In the genomic region with DNA sequence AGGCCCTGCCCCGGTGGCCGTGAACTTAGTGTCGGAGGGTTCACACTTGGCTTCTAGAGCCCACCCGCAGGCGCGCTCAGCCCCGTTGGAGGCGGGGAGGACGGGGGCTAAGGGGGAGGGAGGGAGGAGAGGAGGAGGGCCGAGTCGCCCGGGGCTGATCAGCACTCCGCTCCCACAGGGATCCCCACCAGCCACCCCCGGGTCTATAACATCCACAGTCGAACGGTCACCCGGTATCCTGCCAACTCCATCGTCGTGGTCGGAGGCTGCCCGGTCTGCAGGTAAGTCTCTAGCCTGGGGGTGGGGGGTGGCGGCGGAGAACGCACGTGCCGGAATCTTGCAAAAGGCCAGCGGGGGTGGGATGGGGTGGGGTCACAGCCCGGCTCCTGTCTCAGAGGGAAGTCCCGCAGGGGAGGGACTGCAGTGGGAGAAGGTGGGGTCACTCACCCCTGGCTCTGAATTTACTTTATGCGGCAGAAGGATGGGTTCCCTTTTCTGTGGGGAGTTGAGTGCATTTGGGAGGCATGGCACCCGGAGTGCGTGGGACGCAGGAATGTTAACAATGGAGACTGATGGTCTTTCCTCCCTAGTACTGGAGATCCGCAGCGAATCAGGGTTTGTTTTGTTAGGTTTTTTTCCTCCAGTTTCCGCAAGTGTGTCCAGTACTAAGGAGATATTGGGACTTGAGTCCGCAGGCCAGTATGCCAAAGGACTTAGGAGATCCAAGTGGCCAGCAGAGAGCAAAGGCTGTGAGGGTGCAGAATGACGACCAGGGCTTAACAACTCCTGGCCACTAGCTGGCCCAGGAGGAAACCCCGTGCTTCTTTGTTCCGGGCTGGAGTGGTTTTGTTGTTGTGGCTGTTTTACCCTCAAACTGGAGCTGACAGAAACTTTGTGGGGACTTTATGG, we compare ENCODE assay signal across 8 mouse cellular contexts. TPM values are rescaled to one million over a fixed set of nuclear protein-coding genes. Genes with fewer than 3 reads are reported as not detected.
DNase-seq lines count a peak whose midpoint lies in the region; ATAC-seq and TF ChIP-seq lines count a peak whose summit lies in the region.

No protein-coding gene starts in this region.

- H3K4me2 ChIP-seq in forebrain, embryonic 14.5 days (ENCODE audit: low read length), result peak overlapping the region; percentile 74

- peaks cover 0 to 31% of the 10 kb centered on the region in 2 experiments; a peak in 2 of 4 replicates for H3K4me1 ChIP-seq in ES-E14 (ENCODE audit: control insufficient read depth in 2 of 2, insufficient read depth in 2 of 2, low read length in 2 of 2, poor library complexity in 1 of 2)
- peaks cover 38% of the 10 kb centered on the region for H3K4me1 ChIP-seq in brown adipose tissue, adult 24 weeks (ENCODE audit: control insufficient read depth, insufficient read depth, insufficient read length, low read length)
- H3K4me1 ChIP-seq in forebrain, embryonic 14.5 days (ENCODE audit: control insufficient read depth, insufficient read depth, low read length), result peaks cover 28% of the 10 kb centered on the region

- peaks cover 29% of the 10 kb centered on the region for H3K36me3 ChIP-seq in ES-E14 (ENCODE audit: control insufficient read depth, insufficient read depth, low read length, poor library complexity, severe bottlenecking)
- peaks cover 28% of the 10 kb centered on the region for H3K36me3 ChIP-seq in forebrain, embryonic 14.5 days (ENCODE audit: control insufficient read depth, insufficient read depth, low read length)

- 0% methylated on average over 33 of the region's 40 CpGs for WGBS in forebrain, embryonic 14.5 days

- DNase-seq in ES-E14 (ENCODE audit: low read depth, low spot score), result no peak
- DNase-seq in forebrain, embryonic 14.5 days (ENCODE audit: low spot score), result peak; percentile 65
- DNase-seq in heart, postnatal 4 days, result peak; percentile 70
- peak; percentile 53 to 54 for DNase-seq in layer of hippocampus, postnatal 10 days (ENCODE audit: low spot score in 2 of 2)
- peak; percentile 67 to 72 for DNase-seq in lung, postnatal 4 days
- DNase-seq in retina, adult 2 months (ENCODE audit: low read depth, low spot score), result peak; percentile 16
- DNase-seq in thymus, postnatal 36 days, result peak; percentile 40 to 52

- ATAC-seq in forebrain, embryonic 14.5 days, result peak; percentile 73

- in situ Hi-C loops in ES-E14 (cut with MboI; ENCODE audit: low sequenced_read_pairs in 2 of 2, unreplicated experiment in 2 of 2), result no loop called here

- no peaks in the 10 kb centered on the region for H3K9me3 ChIP-seq in ES-E14 (ENCODE audit: control insufficient read depth, insufficient read depth, low read depth, low read length)
- H3K9me3 ChIP-seq in forebrain, embryonic 14.5 days (replicated peaks; ENCODE audit: control insufficient read depth, low read length), result no peaks in the 10 kb centered on the region

- H3K9ac ChIP-seq in ES-E14 (ENCODE audit: insufficient read depth, low read depth, low read length, poor library complexity, severe bottlenecking), result peak overlapping the region; percentile 96
- peak overlapping the region; percentile 86 for H3K9ac ChIP-seq in forebrain, embryonic 14.5 days (ENCODE audit: low read length)

- H3K27ac ChIP-seq in ES-E14 (ENCODE audit: insufficient read depth, low read depth, low read length, poor library complexity, severe bottlenecking), result peak overlapping the region; percentile 77
- peak overlapping the region; percentile 89 for H3K27ac ChIP-seq in brown adipose tissue, adult 24 weeks (replicated peaks; ENCODE audit: low read depth, low read length)
- peak overlapping the region; percentile 83 for H3K27ac ChIP-seq in forebrain, embryonic 14.5 days (ENCODE audit: low read depth, low read length)

- H3K27me3 ChIP-seq in forebrain, embryonic 14.5 days (replicated peaks; ENCODE audit: control insufficient read depth, insufficient read depth, low read length), result no peaks in the 10 kb centered on the region

- peak overlapping the region; percentile 93 to 99 for H3K4me3 ChIP-seq in ES-E14 (ENCODE audit: insufficient read depth in 1 of 2, low read depth in 1 of 2, low read length in 2 of 2, poor library complexity in 1 of 2, severe bottlenecking in 1 of 2)
- peak overlapping the region; percentile 96 for H3K4me3 ChIP-seq in brown adipose tissue, adult 24 weeks (ENCODE audit: insufficient read depth, low read depth, low read length)
- peak overlapping the region; percentile 98 for H3K4me3 ChIP-seq in forebrain, embryonic 14.5 days (ENCODE audit: low read depth, low read length)

TF ChIP-seq in ES-E14, 5 proteins besides CTCF, POLR2A, EP300 and RAD21:
- TF ChIP-seq HCFC1 (IDR thresholded peaks at IDR 0.05; ENCODE audit: borderline replicate concordance, insufficient read depth, low read length) (no peak), CHD2 (IDR thresholded peaks at IDR 0.05; ENCODE audit: low read depth, low read length) (no peak), MAFK (IDR thresholded peaks at IDR 0.05; ENCODE audit: insufficient read depth, low read depth, low read length) (no peak), ZNF384 (IDR thresholded peaks at IDR 0.05; ENCODE audit: low read depth, low read length) (no peak), ZC3H11A (IDR thresholded peaks at IDR 0.05; ENCODE audit: borderline replicate concordance, low read depth, low read length) (no peak)
TF ChIP-seq in ES-E14: peak in this region for 0.

RNA-seq across cellular contexts. Expression of a gene that starts 11.6 kb away (rescaled TPM):
- 21.9 and 26.4 TPM in 2 replicates for total RNA-seq in ES-E14 (2012; rRNA removed)
- polyA plus RNA-seq in brown adipose tissue, adult 24 weeks (2012; ENCODE audit: insufficient read depth, insufficient read length, missing spikeins), result 230 and 282 TPM in 2 replicates
- polyA plus RNA-seq in forebrain, embryonic 14.5 days (2014; fragmentation: Nextera tagmentation; extraction: Ambion mirVana), result 82.8 and 105 TPM in 2 replicates
- total RNA-seq in heart, postnatal 4 days (2021), result 100 to 1,000 TPM; 180 to 221 TPM
- 10 to 100 TPM; 64.3 to 69.4 TPM for total RNA-seq in layer of hippocampus, postnatal 10 days (2021)

RNA-seq across cellular contexts. Expression of a gene that starts 32.5 kb away (rescaled TPM):
- total RNA-seq in ES-E14 (2012; rRNA removed), result 18.3 and 22.1 TPM in 2 replicates
- polyA plus RNA-seq in brown adipose tissue, adult 24 weeks (2012; ENCODE audit: insufficient read depth, insufficient read length, missing spikeins), result 25.9 and 41.4 TPM in 2 replicates
- 21.7 and 26.5 TPM in 2 replicates for polyA plus RNA-seq in forebrain, embryonic 14.5 days (2014; fragmentation: Nextera tagmentation; extraction: Ambion mirVana)
- total RNA-seq in heart, postnatal 4 days (2021), result 10 to 100 TPM; 24.1 to 26.0 TPM
- 10 to 100 TPM; 85.3 to 99.4 TPM for total RNA-seq in layer of hippocampus, postnatal 10 days (2021)
